Mouse (Mus musculus) Patski (cell line): ENCODE measurements around the gene Fam114a1. TPM values are rescaled to one million over a fixed set of nuclear protein-coding genes. Genes with fewer than 3 reads are reported as not detected.

ENCODE experiments used
- ATAC-seq: fragments of 100-300 bp; one replicate; pipeline ENCODE4 v1.8.0; 2021
- CTCF ChIA-PET: fragments of 350-600 bp; sonication (Branson Sonifier 250); formaldehyde crosslinking; loops from one replicate; lab custom pipeline; 2022; ENCODE audit warnings: inconsistent platforms; lab: Charles Lee
- POLR2A ChIA-PET: fragments of 350-600 bp; sonication (Branson Sonifier 250); formaldehyde crosslinking; loops from one replicate; lab custom pipeline; 2022; ENCODE audit warnings: antibody characterized with exemption, inconsistent platforms; lab: Charles Lee
- DNase-seq: peaks from one replicate; pipeline ENCODE4 v3.0.0-alpha.2; 2011; ENCODE audit warnings: low read depth, low spot score
- H3K27me3 ChIP-seq: fragments of 371-371 bp; one replicate; pipeline ENCODE4 v1.5.1; 2021
- CTCF ChIP-seq: fragments of 100-300 bp; IDR thresholded peaks from one replicate; pipeline ENCODE4 v1.5.1; 2021
- in situ Hi-C: fragments of 300-500 bp; cut with MboI; formaldehyde crosslinking; loops from 3 replicates; pipeline ENCODE4 v1.11.1; 2018; ENCODE audit warnings: low pct_unique_long_range_greater_than_20kb, mixed read lengths
- polyA plus RNA-seq: library from polyadenylated mRNA; unstranded; gene quantifications from one replicate; pipeline ENCODE4 v1.2.3, GENCODE M21; 2021

The Fam114a1 gene
- polyA plus RNA-seq, 1 experiment from 2014 or later = 29.7 TPM

DNA sequence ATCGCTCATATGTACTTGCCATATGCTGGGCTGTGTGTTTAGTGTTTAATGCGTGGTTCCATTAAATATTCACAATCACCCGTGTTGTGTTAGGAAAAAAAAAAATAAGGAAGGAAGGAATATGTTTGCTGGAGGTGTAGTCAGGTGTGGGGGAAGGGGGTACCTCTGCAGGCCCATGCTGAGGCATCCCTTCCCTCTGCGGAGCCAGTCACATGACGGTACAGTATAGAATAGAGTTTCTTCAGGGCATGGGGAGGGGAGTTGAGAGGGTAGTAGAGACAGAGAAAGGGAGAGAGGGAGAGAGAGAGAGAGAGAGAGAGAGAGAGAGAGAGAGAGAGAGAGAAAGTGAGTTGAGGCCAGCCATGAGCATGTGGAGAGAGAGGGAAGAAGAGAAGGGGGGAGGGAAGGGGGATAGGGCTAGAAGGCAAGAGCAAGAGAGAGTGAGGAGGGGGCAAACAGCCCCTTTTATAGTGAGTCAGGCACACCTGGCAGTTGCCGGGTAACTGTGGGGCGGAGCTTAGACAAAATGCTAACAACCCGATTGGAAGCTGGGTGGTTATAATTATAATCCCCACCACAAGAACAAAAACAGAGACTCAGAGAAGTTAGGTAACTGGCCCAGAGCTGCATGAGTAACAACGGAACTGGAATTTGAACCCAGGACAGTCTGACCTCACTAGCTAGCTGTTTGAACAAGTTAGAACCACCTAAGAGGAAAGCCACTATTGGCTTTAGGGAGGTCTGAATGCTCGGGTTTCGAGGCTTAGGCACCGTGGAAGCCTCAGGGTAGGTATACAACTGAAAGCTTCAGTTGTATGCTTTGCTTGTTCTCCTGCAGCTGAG is 76.8 kb downstream of the Fam114a1 start:
- DNase-seq (no peak), ATAC-seq (no peak)
- ChIA-PET POLR2A (interaction anchor here (0.6 kb wide), 1 partner anchor 64 kb away, joined by 4 read pairs; no protein-coding TSS in a partner anchor), CTCF (interaction anchor here (0.8 kb wide), 1 partner anchor 110 kb away, joined by 3 read pairs; no protein-coding TSS in a partner anchor)
- in situ Hi-C loops = no loop called here
- no peaks in the 10 kb centered on the region for H3K27me3 ChIP-seq
- TF ChIP-seq CTCF = no peak

DNA sequence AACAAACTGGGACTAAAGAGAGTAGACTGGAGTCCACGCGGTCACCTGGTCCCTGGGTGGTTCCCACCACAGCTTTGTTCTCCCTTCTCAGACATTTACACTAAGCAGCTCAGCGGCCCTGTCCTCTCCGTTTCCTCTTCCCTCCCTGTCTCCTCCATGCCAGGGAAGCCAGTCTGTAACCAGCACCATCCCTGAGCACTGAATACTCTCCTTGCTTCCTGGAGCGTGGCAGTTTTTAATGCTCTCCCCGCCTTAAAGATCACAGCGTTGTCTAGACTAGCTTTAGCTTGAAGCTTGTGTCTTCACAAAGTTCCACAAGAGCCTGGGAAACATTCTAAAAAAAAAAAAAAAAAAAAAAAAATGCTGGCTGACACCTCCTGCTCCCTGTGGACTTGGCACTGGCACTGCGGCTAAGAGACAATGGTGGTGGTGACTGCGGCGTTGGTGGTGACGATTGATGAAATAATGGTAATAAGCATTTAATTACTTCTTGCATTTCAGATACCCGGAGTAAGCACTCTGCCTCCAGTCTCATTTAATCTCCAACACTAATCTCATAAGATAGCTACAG is 77.5 kb downstream of the Fam114a1 start:
- CTCF ChIA-PET = interaction anchor here (0.8 kb wide), 1 partner anchor 110 kb away, joined by 3 read pairs; no protein-coding TSS in a partner anchor
- ATAC-seq (no peak), DNase-seq (no peak)
- no peaks in the 10 kb centered on the region for H3K27me3 ChIP-seq
- TF ChIP-seq CTCF = no peak
- in situ Hi-C loops = no loop called here
- POLR2A ChIA-PET = interaction anchor here (0.7 kb wide), 1 partner anchor 8 kb away, joined by 7 read pairs; no protein-coding TSS in a partner anchor

DNA sequence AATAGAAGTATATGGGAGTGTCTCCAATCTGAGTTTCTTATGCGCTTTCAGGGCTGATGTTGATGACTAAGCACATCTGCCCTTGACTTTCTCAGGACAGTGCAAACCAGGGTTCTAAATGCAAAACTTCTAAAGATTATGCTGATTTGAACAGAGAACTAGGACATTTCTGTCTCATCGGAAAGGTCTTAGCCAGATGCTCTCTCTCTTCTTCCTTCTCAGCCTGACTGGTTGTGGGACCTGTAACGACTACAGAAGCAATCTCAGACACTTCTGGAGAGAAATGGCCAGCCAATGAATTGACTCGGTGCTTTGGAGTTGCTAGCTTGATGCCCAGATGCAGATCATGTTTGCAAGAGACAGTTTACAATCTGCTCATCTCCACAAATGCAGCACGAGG is 80.0 kb downstream of the Fam114a1 start:
- POLR2A ChIA-PET = no interaction called here
- in situ Hi-C loops = no loop called here

DNA sequence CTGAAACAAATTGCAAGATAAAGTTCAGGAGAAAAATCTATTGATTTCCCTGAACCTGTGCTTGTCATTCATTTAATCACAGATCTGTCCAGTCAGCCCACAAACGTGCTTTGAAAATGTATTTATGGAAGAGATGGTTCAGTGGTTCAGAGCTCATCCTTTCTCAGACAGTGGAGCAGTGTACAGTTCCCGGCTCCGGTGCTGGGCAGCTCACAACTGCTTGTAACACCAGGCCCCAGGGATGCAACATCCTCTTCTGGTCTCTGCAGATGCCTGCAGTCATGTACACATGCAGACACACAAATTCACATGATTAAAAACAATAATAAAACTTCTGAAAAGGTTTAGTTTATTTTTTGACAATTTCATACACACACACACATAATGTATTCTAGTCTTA is 81.6 kb downstream of the Fam114a1 start:
- ChIA-PET POLR2A (no interaction called here), CTCF (interaction anchor here (0.8 to 1.0 kb wide), 2 partner anchors 14 to 17 kb away, joined by 3 to 5 read pairs; no protein-coding TSS in a partner anchor)
- DNase-seq (no peak), ATAC-seq (no peak)
- no peaks in the 10 kb centered on the region for H3K27me3 ChIP-seq
- in situ Hi-C loops = no loop called here
- no peak for TF ChIP-seq CTCF

More for the DNA sequence above, 80.0 kb downstream of the Fam114a1 start:
- CTCF ChIA-PET = no interaction called here
- DNase-seq = no peak
- no peak for TF ChIP-seq CTCF
- H3K27me3 ChIP-seq = no peaks in the 10 kb centered on the region
- no peak for ATAC-seq

DNA sequence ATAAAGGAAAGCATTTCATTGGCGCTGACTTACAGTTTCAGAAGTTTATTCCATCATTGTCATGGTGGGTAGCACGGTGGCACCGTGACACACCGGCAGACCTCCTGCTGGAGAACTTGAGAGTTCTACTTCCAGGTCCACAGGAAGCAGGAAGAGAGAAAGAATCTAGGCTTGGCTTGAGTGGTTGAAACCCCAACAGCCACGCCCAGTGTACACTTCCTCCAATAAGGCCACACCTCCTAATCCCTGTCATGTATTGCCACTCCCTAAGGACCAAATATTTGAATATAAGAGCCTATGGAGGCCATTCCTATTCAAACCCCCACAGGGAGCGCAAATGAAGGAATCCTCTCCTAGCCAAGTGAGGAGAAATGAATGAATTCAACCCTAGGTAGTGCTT is 87.7 kb downstream of the Fam114a1 start:
- ATAC-seq (no peak), DNase-seq (no peak)
- no peak for TF ChIP-seq CTCF
- POLR2A ChIA-PET = no interaction called here
- in situ Hi-C loops = no loop called here
- CTCF ChIA-PET = no interaction called here
- H3K27me3 ChIP-seq = no peaks in the 10 kb centered on the region

DNA sequence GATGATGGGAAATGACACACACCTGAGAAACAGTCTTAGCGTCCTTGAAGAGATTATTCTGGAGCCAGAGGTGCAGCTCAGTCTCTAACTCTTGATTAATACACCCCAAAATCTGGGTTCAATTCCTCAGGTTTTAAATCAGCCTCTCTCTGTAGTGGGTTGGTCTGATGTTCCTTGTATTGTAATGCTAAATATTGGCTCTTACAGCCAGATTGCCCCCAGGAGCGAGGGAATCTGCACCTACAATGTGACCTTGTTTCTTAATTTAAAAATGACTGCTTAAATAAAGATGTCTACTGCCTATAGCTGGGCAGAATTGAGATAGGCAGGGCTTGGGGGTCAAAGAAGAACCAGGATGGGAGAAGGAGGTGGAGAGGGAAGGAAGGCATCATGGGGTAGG is 89.9 kb downstream of the Fam114a1 start:
- in situ Hi-C loops = no loop called here
- no peak for ATAC-seq
- DNase-seq = no peak
- no peak for TF ChIP-seq CTCF
- no peaks in the 10 kb centered on the region for H3K27me3 ChIP-seq
- POLR2A ChIA-PET = no interaction called here
- CTCF ChIA-PET = no interaction called here

DNA sequence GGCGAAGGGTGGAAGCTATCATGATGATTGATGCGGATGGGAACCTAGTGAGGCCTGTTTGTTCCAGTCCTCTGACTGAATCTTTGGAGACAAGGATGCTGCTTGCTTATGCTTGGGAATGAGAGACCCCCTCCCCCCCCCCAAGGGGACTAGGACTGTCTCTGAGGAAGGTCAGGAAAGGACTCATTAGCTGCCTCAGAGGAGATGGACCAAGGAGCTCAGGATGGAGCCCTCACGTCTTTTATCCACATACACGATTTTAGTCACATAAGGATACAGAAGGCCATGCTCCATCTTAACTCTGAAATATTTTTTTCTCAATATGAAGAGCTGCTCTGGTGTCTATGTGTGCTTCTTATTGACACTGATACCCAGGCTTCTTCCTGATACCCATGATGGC is 92.4 kb downstream of the Fam114a1 start:
- no peak for TF ChIP-seq CTCF
- H3K27me3 ChIP-seq = no peaks in the 10 kb centered on the region
- ATAC-seq (no peak), DNase-seq (no peak)
- in situ Hi-C loops = no loop called here
- CTCF ChIA-PET = interaction anchor here (1.2 kb wide), 1 partner anchor 23 kb away, joined by 3 read pairs; no protein-coding TSS in a partner anchor
- POLR2A ChIA-PET = no interaction called here

DNA sequence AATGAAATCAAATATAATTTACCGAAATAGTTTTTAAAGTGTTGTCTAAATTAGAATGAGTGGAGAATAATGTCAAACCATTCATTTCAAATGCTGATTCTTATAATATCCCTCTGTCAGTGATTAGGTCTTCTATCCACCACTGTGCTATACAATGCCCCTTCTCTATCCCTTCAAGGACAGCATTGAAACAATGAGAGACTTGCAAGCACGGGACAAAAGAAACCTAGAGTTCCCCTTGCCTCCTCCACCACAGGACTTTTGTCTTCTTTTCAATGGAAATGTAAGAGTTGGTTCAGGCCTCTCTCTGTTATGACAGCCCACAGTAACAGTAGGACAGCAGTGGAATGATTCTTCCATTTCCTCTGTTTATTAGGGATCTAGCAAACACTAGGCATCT is 93.4 kb downstream of the Fam114a1 start:
- ATAC-seq (no peak), DNase-seq (no peak)
- TF ChIP-seq CTCF = no peak
- ChIA-PET POLR2A (no interaction called here), CTCF (no interaction called here)
- H3K27me3 ChIP-seq = no peaks in the 10 kb centered on the region
- in situ Hi-C loops = no loop called here

DNA sequence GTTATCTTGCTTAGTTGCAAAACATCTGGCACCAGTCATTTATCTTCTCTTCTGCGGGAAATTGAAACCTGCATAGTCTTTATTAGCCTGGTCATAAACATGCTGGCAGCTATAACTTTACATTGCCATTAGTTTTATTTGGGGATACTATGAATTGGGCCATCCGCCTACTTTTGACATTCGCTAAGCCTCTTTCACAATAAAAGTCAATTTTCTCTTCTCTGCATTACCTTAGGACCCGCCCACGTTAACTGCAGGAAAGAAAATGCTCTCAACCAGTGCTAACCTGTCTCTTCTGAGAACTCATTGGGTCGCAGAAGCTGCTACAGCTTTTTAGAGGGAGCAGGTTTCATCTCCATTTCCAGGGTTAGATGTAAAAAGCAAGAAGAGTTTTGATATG is 98.3 kb downstream of the Fam114a1 start:
- CTCF ChIA-PET = interaction anchor here (1.3 to 1.4 kb wide), 2 partner anchors 15 to 41 kb away, joined by 3 read pairs; no protein-coding TSS in a partner anchor
- no peak for ATAC-seq

DNA sequence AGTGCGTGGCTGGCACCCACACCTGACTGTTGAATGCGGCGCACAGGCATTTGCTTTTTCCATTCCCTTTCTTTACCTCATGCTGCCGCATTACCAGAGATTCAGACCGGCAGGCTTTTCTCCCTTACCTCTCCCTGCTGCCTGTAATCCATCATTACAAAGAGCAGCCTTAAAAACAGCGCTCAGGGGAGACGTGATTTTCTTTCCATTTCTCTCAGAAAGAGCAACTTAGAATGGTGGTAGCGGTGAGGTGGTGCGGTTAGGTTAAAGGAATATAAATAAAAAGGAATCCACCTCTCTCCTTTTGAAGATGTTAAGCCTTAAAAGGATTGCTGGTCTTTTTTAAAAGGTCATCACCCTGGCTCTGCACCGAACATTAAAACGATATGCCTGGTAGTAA is 100.0 kb downstream of the Fam114a1 start:
- no peak for DNase-seq
- no peak for TF ChIP-seq CTCF
- ChIA-PET CTCF (no interaction called here), POLR2A (no interaction called here)
- in situ Hi-C loops = no loop called here
- no peaks in the 10 kb centered on the region for H3K27me3 ChIP-seq
- no peak for ATAC-seq

More for the DNA sequence above, 98.3 kb downstream of the Fam114a1 start:
- no peak for TF ChIP-seq CTCF
- in situ Hi-C loops = no loop called here
- no peak for DNase-seq
- H3K27me3 ChIP-seq = no peaks in the 10 kb centered on the region
- POLR2A ChIA-PET = interaction anchor here (1.1 kb wide), 1 partner anchor 14 kb away, joined by 3 read pairs; no protein-coding TSS in a partner anchor
